Mouse (Mus musculus) left cerebral cortex, postnatal 36 days (tissue): Measurements from ENCODE around the gene Abca5. TPM values are rescaled to one million over a fixed set of nuclear protein-coding genes. Genes with fewer than 3 reads are reported as not detected.

Experiments
- DNase-seq, 2 experiments: peaks; one replicate each; pipeline ENCODE4 v3.0.0; 2021 to 2022; ENCODE audit warnings: low spot score in 2 of 2, mixed read lengths in 1 of 2
- intact Hi-C: fragments of 180-260 bp; cut with DNase I; formaldehyde crosslinking; loops from one replicate; pipeline ENCODE4 v1.15.1; 2025
- total RNA-seq, 2 experiments: library from RNA; stranded (reverse); gene quantifications; 2 replicates each; pipeline ENCODE4 v1.2.3; 2021

Abca5 gene
- total RNA-seq, 2 experiments from 2014 or later: 40.7 to 47.3 TPM

DNA sequence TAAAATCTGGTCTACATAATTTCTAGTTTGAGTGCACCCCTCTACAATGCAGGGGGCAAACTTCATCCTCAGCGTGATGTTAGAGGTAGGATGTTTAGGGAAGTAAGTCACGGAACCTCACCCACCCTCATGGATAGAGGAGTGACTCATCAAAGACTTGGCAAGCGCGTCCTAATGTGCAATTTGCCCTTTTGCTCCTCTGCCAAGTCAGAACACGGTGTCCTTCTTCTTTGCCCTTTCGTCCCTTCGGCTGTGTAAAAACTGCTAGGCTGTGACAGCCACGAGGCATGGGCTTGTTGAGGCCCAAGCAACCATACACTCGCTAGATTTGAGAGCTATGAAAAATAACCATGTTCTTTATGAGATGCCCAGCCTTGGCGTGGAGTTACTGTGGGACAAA, 92.8 kb downstream of the Abca5 start:
- no peak for DNase-seq
- intact Hi-C loops: no loop called here

- intact Hi-C loops: no loop called here
- no peak for DNase-seq
Measured at GRCm38 (mm10) chr11:110237466-110237865, 100.0 kb downstream of the Abca5 start.

DNA sequence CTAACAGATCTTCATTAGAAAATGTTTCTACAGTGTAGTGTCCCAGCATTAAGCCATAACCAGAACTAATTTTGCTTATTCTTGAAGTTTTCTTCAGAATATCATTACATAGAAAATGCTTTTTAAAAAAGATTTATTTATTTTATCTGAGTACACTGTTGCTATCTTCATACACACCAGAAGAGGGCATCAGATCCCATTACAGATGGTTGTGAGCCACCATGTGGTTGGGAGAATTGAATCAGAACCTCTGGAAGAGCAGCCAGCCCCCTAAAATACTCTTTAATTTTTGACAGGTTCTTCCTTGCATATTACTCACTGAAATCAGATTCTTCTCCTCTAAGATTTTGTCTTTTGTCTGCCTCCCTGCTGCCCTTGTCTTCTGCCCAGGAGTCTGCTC, 104.5 kb downstream of the Abca5 start:
- DNase-seq: no peak
- intact Hi-C loops: no loop called here

Other genes starting within 250 kb of the Abca5 start
- gene Abca8a, start 241.7 kb downstream of the Abca5 start, total RNA-seq: 1 to 10 TPM; 1.5 to 2.0 TPM
- 1 to 10 TPM; 5.4 to 9.0 TPM for gene Abca9, start 169.5 kb downstream of the Abca5 start, total RNA-seq
- 1 to 10 TPM; 1.1 to 1.6 TPM for gene Abca6, start 85.9 kb downstream of the Abca5 start, total RNA-seq
- 10 to 100 TPM; 24.7 to 31.1 TPM for gene Map2k6, start 61.4 kb upstream of the Abca5 start, total RNA-seq